Mouse (Mus musculus) kidney, postnatal 10 days (tissue): ENCODE results near the gene Nelfe.

Experiments
- DNase-seq: peaks from one replicate; pipeline ENCODE4 v3.0.0; 2021; ENCODE audit warnings: mixed read lengths

Gene Nelfe

DNA sequence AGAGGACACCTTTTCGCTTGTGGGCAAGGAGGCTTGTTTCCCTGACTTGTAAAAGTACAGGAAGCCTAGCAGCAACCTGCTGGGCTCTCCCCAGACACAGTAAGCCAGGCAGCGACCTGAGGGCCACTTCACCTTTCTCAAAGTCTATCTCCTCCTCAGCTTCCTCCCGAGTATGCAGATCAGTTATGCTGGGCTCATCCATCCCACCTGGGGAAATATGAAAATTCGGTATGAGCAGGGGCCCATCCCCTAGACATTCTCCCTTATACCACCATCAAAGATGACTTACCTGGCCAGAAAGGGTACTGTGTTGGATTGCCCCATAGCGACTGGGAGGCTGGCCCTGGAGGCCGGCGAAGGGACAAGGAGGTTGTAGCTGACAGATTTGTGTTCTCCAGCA, 2.6 kb upstream of the Nelfe start:
- no peak for DNase-seq

- DNase-seq = no peak
These were observed 430 bp downstream of the Nelfe start for GRCm38 (mm10) chr17:34850517-34851125.

DNA sequence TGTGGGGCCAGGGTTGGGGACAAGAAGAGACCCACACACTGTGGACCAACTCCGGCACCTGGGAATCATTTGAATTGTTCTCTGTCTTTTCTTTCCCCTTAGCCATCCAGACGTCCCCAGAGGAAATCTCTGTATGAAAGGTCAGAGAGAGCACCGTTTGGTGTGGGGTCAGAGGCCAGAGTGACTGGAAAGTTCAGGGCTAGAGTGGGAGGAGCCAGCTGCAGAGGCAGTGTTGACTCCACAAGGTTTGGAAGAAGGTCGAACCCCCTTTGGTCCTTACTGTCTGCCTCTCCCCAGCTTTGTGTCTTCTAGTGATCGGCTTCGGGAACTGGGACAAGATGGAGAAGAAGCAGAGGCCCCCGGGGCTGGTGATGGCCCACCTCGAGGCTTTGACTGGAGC, 3.3 kb downstream of the Nelfe start:
- DNase-seq = no peak

DNA sequence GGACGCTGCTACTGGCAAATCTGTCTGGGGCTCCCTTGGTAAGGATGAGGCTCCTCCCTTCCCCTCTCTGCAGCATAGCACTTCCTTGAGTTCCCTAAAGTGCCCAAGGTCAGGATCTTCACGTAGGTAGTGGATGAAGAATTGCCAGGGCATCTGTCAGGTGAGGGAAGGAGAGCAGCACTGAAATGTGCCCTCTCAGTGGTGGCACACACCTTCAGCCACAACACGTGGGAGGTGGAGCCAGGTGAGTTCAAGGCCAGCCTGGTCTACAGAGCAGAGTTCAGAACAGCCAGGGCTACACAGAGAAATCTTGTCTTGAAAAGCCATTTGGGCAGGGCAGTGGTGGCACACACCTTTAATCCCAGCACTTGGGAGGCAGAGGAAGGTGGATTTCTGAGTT, 4.6 kb downstream of the Nelfe start:
- no peak for DNase-seq

GRCm38 (mm10) chr17:34855825-34856224, 5.6 kb downstream of the Nelfe start:
- DNase-seq = peak; percentile 77

- DNase-seq = no peak
These were observed 8.5 kb downstream of the Nelfe start for GRCm38 (mm10) chr17:34858670-34859069.

DNA sequence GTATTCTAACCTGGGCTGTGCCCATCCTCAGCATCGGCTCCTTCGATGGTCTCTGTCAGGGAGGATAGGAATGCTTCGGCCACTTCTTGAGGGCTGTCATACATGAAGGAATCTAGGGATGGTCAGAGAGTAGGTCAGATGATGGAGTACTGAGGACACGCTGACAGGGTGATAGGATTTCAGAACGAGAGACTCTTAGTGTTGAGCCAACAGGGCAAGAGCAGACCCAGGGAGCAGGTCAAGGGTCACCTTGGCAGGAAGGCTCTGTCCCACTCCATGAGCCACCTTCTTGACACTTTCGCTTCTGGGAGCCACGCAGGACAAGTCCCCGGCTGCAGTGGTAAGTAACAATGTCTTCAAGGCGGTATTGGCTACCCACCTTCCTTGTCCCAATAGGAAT, 10.3 kb downstream of the Nelfe start:
- no peak for DNase-seq

GRCm38 (mm10) chr17:34861704-34862415, 11.7 kb downstream of the Nelfe start:
- DNase-seq = peak; percentile 57

- peak; percentile 65 for DNase-seq
These were observed 12.4 kb downstream of the Nelfe start, which contains the start of gene Cfb for GRCm38 (mm10) chr17:34862416-34863081. Gene Cfb (minus strand): TSS chr17:34862518.

DNA sequence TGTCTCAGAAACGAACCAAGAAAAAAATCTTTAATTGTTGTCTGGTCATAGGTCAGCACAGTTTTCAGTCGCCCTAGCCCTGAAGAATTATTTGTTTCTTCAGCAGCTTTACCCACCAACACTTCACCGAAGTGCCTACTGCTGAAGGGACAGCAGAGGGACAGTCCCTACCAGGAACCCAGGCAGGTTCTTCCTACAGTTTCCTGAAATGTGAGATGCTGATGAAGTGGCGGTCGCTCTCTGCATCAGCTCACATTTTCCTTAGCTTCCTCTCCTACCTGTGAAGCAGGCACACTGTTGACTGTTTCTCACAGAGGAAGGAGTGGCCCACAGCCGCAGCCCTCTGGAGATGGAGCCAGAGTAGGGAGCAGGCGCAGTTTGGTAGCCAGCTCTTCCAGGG, 15.8 kb downstream of the Nelfe start:
- DNase-seq = no peak

- no peak for DNase-seq
These were observed 24.1 kb downstream of the Nelfe start for GRCm38 (mm10) chr17:34874321-34874720.

DNA sequence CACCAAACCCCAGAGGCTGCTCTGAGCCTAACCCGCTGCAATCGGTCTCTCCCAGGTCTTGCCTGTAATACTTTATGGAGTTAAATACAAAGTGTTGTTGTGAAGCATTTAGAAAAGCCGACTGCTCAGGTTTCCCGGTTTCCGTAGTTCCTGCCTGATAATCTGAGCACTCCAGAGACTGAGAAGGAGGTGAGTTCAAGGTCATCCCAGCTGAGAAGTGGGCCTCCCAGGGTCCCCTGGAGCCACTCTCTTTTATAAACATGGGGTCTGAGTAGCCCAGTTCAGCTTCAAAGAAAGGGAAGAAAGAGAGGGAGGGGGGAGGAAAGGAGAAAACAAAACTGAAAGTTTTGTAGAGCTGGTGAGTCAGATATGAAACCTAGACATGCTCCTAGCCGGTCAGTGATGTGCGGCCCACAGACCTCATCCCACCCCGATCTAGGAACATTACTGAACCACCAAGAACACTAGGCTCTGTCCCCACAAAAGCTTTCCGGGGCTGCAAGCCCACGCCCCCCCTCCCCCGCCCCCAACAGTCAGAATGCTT, 29.2 kb downstream of the Nelfe start, which contains the start of gene Zbtb12:
Gene Zbtb12, plus strand, starts transcription at position 148 of the 544 bp plus-strand sequence.
- no peak for DNase-seq

DNA sequence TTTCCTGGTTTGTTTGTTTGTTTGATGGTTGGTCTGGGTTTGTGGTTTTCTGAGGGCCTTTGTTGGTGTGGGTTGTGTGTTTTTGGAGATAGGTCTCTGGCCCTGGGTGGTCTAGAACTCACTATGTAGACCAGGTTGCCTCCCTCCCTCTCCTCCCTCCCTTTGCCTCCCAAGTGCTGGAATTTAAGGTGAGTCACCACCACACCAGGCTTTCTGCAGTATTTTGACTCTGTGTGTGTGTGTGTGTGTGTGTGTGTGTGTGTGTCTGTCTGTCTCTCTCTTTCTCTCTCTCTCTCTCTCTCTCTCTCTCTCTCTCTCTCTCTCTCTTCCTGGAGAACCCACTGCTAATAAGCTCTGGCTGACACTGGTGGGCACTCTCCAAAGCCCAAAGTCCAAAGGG, 31.0 kb downstream of the Nelfe start:
- DNase-seq = no peak

- DNase-seq = peak; percentile 42
These were observed 31.6 kb downstream of the Nelfe start, which contains the start of gene Gm20547 for GRCm38 (mm10) chr17:34881683-34882310. Gene Gm20547 (minus strand): TSS chr17:34882042.

DNA sequence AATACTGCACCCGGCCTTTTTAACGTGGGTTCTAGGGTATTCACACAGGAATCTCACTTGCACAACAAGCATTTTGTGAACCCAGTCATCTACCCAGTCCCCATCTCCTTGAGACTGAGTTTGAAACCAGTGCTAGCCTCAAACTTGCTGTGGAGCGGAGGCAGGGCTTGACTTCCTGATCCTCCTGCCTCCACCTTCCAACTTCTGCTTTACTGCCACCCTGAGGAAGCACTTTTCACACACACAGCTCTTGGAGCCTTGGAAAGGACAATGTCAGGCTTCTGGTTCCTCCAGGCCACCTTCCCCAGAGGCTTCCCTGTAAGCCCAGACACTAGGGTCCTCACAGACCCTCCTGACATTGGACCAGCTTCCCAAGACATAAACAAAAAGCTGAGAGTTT, 33.1 kb downstream of the Nelfe start:
- no peak for DNase-seq

GRCm38 (mm10) chr17:34884704-34885103, 34.5 kb downstream of the Nelfe start:
- no peak for DNase-seq

GRCm38 (mm10) chr17:34885615-34886014, 35.4 kb downstream of the Nelfe start:
- no peak for DNase-seq

GRCm38 (mm10) chr17:34887942-34888341, 37.8 kb downstream of the Nelfe start:
- DNase-seq = no peak

GRCm38 (mm10) chr17:34890074-34890743, 40.0 kb downstream of the Nelfe start:
- DNase-seq = no peak

- no peak for DNase-seq
These were observed 41.2 kb downstream of the Nelfe start for GRCm38 (mm10) chr17:34891377-34891776.

GRCm38 (mm10) chr17:34893072-34893824, 43.1 kb downstream of the Nelfe start:
- no peak for DNase-seq
